Mouse (Mus musculus) bone marrow macrophage, adult 2 months (primary cell): ENCODE measurements at regions not wholly inside any gene's neighbourhood (a gene's known extent, or its start where the extent isn't known, plus 50 kb on each side); places are given as distances from the start of the nearest gene placed in this dataset.

Experiments used
- H3K27ac ChIP-seq: 2 replicates; pipeline ENCODE4 v1.5.1; 2012; ENCODE audit warnings: low read depth, low read length; ENCODE audit not compliant: insufficient read depth
- H3K4me1 ChIP-seq: 2 replicates; pipeline ENCODE4 v1.6.1; 2012; ENCODE audit warnings: low read length; ENCODE audit not compliant: control insufficient read depth, insufficient read depth
- H3K4me3 ChIP-seq: 2 replicates; pipeline ENCODE4 v1.5.1; 2012; ENCODE audit warnings: mild to moderate bottlenecking, low read length, moderate library complexity; ENCODE audit not compliant: insufficient read depth
- CTCF ChIP-seq: IDR thresholded peaks from 2 replicates; pipeline ENCODE4 v1.5.1; 2012; ENCODE audit warnings: low read depth, mild to moderate bottlenecking, low read length, moderate library complexity
- POLR2A ChIP-seq: IDR thresholded peaks from 2 replicates; pipeline ENCODE4 v1.6.1; 2012; ENCODE audit warnings: mild to moderate bottlenecking, low read depth, low read length, borderline replicate concordance

GRCm38 (mm10) chr16:24092616-24093525 is 104.2 kb upstream of the Bcl6 start:
- H3K4me1 ChIP-seq = peaks cover 4% of the 10 kb centered on the region; the same call in 1 of the 2 replicates
- no peak overlapping the region for H3K27ac ChIP-seq
- TF ChIP-seq POLR2A (no peak), CTCF (no peak)
- no peak overlapping the region for H3K4me3 ChIP-seq

- peaks cover 4% of the 10 kb centered on the region; the same call in 1 of the 2 replicates for H3K4me1 ChIP-seq
- H3K4me3 ChIP-seq = no peak overlapping the region
- TF ChIP-seq POLR2A (no peak), CTCF (no peak)
- no peak overlapping the region for H3K27ac ChIP-seq
These were observed 103.5 kb upstream of the Bcl6 start for GRCm38 (mm10) chr16:24092136-24092535.

GRCm38 (mm10) chr16:24090981-24091380 is 102.3 kb upstream of the Bcl6 start:
- TF ChIP-seq CTCF (no peak), POLR2A (no peak)

GRCm38 (mm10) chr16:24089840-24090762 is 101.4 kb upstream of the Bcl6 start:
- H3K4me1 ChIP-seq = peaks cover 4% of the 10 kb centered on the region; the same call in 1 of the 2 replicates
- TF ChIP-seq CTCF (no peak), POLR2A (no peak)

More at GRCm38 (mm10) chr16:24090981-24091380, 102.3 kb upstream of the Bcl6 start:
- Histone ChIP-seq H3K4me3 (no peak overlapping the region), H3K4me1 (peaks cover 4% of the 10 kb centered on the region; the same call in 1 of the 2 replicates), H3K27ac (no peak overlapping the region)

GRCm38 (mm10) chr16:24083966-24084365 is 95.3 kb upstream of the Bcl6 start:
- no peak for TF ChIP-seq POLR2A
- TF ChIP-seq CTCF = no peak
- no peak overlapping the region for H3K27ac ChIP-seq
- no peak overlapping the region for H3K4me3 ChIP-seq
- H3K4me1 ChIP-seq = no peaks in the 10 kb centered on the region

More at GRCm38 (mm10) chr16:24089840-24090762, 101.4 kb upstream of the Bcl6 start:
- no peak overlapping the region for H3K4me3 ChIP-seq
- no peak overlapping the region for H3K27ac ChIP-seq

GRCm38 (mm10) chr16:24080471-24080870 is 91.8 kb upstream of the Bcl6 start:
- Histone ChIP-seq H3K4me1 (peaks cover 11% of the 10 kb centered on the region), H3K4me3 (no peak overlapping the region), H3K27ac (no peak overlapping the region)
- TF ChIP-seq POLR2A (no peak), CTCF (no peak)

GRCm38 (mm10) chr16:24078622-24079021 is 90.0 kb upstream of the Bcl6 start:
- H3K4me3 ChIP-seq = no peak overlapping the region
- TF ChIP-seq CTCF (no peak), POLR2A (no peak)
- H3K27ac ChIP-seq = no peak overlapping the region
- H3K4me1 ChIP-seq = peaks cover 11% of the 10 kb centered on the region

- Histone ChIP-seq H3K27ac (no peak overlapping the region), H3K4me3 (no peak overlapping the region), H3K4me1 (peaks cover 11% of the 10 kb centered on the region)
- no peak for TF ChIP-seq POLR2A
- no peak for TF ChIP-seq CTCF
These were observed 88.8 kb upstream of the Bcl6 start for GRCm38 (mm10) chr16:24077428-24077827.

GRCm38 (mm10) chr16:24076799-24077136 is 88.1 kb upstream of the Bcl6 start:
- Histone ChIP-seq H3K4me1 (peaks cover 11% of the 10 kb centered on the region), H3K4me3 (no peak overlapping the region), H3K27ac (no peak overlapping the region)
- TF ChIP-seq CTCF (no peak), POLR2A (no peak)

GRCm38 (mm10) chr16:24076109-24076798 is 87.6 kb upstream of the Bcl6 start:
- TF ChIP-seq CTCF = no peak
- TF ChIP-seq POLR2A = no peak
- peaks cover 11% of the 10 kb centered on the region for H3K4me1 ChIP-seq
- H3K4me3 ChIP-seq = no peak overlapping the region
- no peak overlapping the region for H3K27ac ChIP-seq
